Mouse (Mus musculus) limb, embryonic 11.5 days (tissue): ENCODE results near the gene Fam171a1. TPM values are rescaled to one million over a fixed set of nuclear protein-coding genes. Genes with fewer than 3 reads are reported as not detected.
"Not testable (repeated sequence)": the region's sequence is repeated elsewhere in the genome, so short reads cannot be mapped to it uniquely, and the experiment has no call there.

Experiments used
- ATAC-seq: fragments of 200-750 bp; cut with Nextera tagmentation; 2 replicates; pipeline ENCODE4 v1.8.0; 2017; ENCODE audit warnings: low read depth; ENCODE audit not compliant: insufficient number of reproducible peaks, low FRiP score, low TSS enrichment
- DNase-seq: peaks from one replicate; pipeline ENCODE4 v3.0.0-alpha.2; 2015; ENCODE audit warnings: low spot score
- H3K27ac ChIP-seq: fragments of 300-500 bp; sonication (generic); replicated peaks from 2 replicates; pipeline ENCODE4 v1.5.1; 2014; ENCODE audit warnings: low read depth, mild to moderate bottlenecking, low read length
- H3K27me3 ChIP-seq: fragments of 300-500 bp; sonication (generic); 2 replicates; pipeline ENCODE4 v1.6.1; 2014; ENCODE audit warnings: mild to moderate bottlenecking, low read length, mixed read lengths; ENCODE audit not compliant: control insufficient read depth, insufficient read depth
- H3K36me3 ChIP-seq: fragments of 300-500 bp; sonication (generic); 2 replicates; pipeline ENCODE4 v1.6.1; 2014; ENCODE audit warnings: mild to moderate bottlenecking, low read length, moderate library complexity, mixed read lengths; ENCODE audit not compliant: control insufficient read depth, insufficient read depth
- H3K4me1 ChIP-seq: fragments of 300-500 bp; sonication (generic); 2 replicates; pipeline ENCODE4 v1.6.1; 2014; ENCODE audit warnings: low read length, mixed read lengths; ENCODE audit not compliant: control insufficient read depth, insufficient read depth
- H3K4me2 ChIP-seq: fragments of 300-500 bp; sonication (generic); 2 replicates; pipeline ENCODE4 v1.6.1; 2014; ENCODE audit warnings: low read depth, mild to moderate bottlenecking, moderate library complexity; ENCODE audit not compliant: severe bottlenecking
- H3K4me3 ChIP-seq: fragments of 300-500 bp; sonication (generic); 2 replicates; pipeline ENCODE4 v1.5.1; 2014; ENCODE audit warnings: low read depth, low read length
- H3K9ac ChIP-seq: fragments of 300-500 bp; sonication (generic); 2 replicates; pipeline ENCODE4 v1.6.1; 2014; ENCODE audit warnings: mild to moderate bottlenecking, low read length
- H3K9me3 ChIP-seq: fragments of 300-500 bp; sonication (generic); 2 replicates; pipeline ENCODE4 v1.6.1; 2016; ENCODE audit warnings: low read length; ENCODE audit not compliant: control insufficient read depth
- WGBS: fragments of 180-500 bp; shearing (Covaris S2); extraction: QIAGEN DNeasy Blood & Tissue Kit; methylation state at CpG from one replicate; pipeline ENCODE4 v1.1.7; 2014; 5-methylcytosine and 5-hydroxymethylcytosine counted together
- polyA plus RNA-seq: library from polyadenylated mRNA; unstranded; fragments of >200 nt; fragmentation: Nextera tagmentation; extraction: Ambion mirVana; gene quantifications from 2 replicates; pipeline ENCODE4 v1.2.1, GENCODE M21; 2014

Gene Fam171a1
- polyA plus RNA-seq, 1 experiment from 2014 or later, result 37.3 TPM

GRCm38 (mm10) chr2:3168719-3169402 is 54.8 kb downstream of the Fam171a1 start:
- Histone ChIP-seq H3K27me3 (no peaks in the 10 kb centered on the region), H3K4me3 (no peak overlapping the region), H3K4me2 (no peak overlapping the region), H3K4me1 (0 out of 2 replicates have a peak, but pooled peaks cover 2% of the 10 kb centered on the region), H3K27ac (no peak overlapping the region), H3K9me3 (no peaks in the 10 kb centered on the region), H3K36me3 (no peaks in the 10 kb centered on the region), H3K9ac (no peak overlapping the region)
- WGBS, result 89% methylated on average over 14 of the region's 14 CpGs
- ATAC-seq (no peak), DNase-seq (no peak)

GRCm38 (mm10) chr2:3169403-3169747 is 55.4 kb downstream of the Fam171a1 start:
- ATAC-seq (no peak), DNase-seq (no peak)
- H3K4me1 ChIP-seq, result 0 out of 2 replicates have a peak, but pooled peaks cover 2% of the 10 kb centered on the region
- H3K9me3 ChIP-seq, result no peaks in the 10 kb centered on the region
- no peak overlapping the region for H3K4me3 ChIP-seq
- no peaks in the 10 kb centered on the region for H3K27me3 ChIP-seq
- H3K9ac ChIP-seq, result no peak overlapping the region
- 94% methylated on average over 3 of the region's 3 CpGs for WGBS
- H3K36me3 ChIP-seq, result no peaks in the 10 kb centered on the region
- H3K4me2 ChIP-seq, result no peak overlapping the region
- no peak overlapping the region for H3K27ac ChIP-seq

GRCm38 (mm10) chr2:3171774-3172173 is 57.8 kb downstream of the Fam171a1 start:
- H3K36me3 ChIP-seq, result no peaks in the 10 kb centered on the region
- 66% methylated on average over 3 of the region's 3 CpGs for WGBS
- H3K9me3 ChIP-seq, result no peaks in the 10 kb centered on the region
- no peak overlapping the region for H3K27ac ChIP-seq
- H3K4me1 ChIP-seq, result no peaks in the 10 kb centered on the region
- H3K9ac ChIP-seq, result no peak overlapping the region
- H3K27me3 ChIP-seq, result no peaks in the 10 kb centered on the region
- DNase-seq (no peak), ATAC-seq (no peak)
- no peak overlapping the region for H3K4me3 ChIP-seq
- H3K4me2 ChIP-seq, result no peak overlapping the region

GRCm38 (mm10) chr2:3172656-3173055 is 58.6 kb downstream of the Fam171a1 start:
- no peak overlapping the region for H3K4me3 ChIP-seq
- no peak overlapping the region for H3K27ac ChIP-seq
- 80% methylated on average over 3 of the region's 3 CpGs for WGBS
- no peak overlapping the region for H3K9ac ChIP-seq
- no peaks in the 10 kb centered on the region for H3K27me3 ChIP-seq
- H3K4me1 ChIP-seq, result no peaks in the 10 kb centered on the region
- no peaks in the 10 kb centered on the region for H3K9me3 ChIP-seq
- ATAC-seq, result no peak
- no peaks in the 10 kb centered on the region for H3K36me3 ChIP-seq
- no peak overlapping the region for H3K4me2 ChIP-seq
- no peak for DNase-seq

GRCm38 (mm10) chr2:3174890-3175289 is 60.9 kb downstream of the Fam171a1 start:
- DNase-seq (no peak), ATAC-seq (no peak)
- 95% methylated on average over 5 of the region's 5 CpGs for WGBS
- Histone ChIP-seq H3K4me3 (no peak overlapping the region), H3K36me3 (no peaks in the 10 kb centered on the region), H3K4me1 (no peaks in the 10 kb centered on the region), H3K4me2 (no peak overlapping the region), H3K9me3 (no peaks in the 10 kb centered on the region), H3K9ac (no peak overlapping the region), H3K27me3 (no peaks in the 10 kb centered on the region), H3K27ac (no peak overlapping the region)

- WGBS, result 90% methylated on average over 4 of the region's 4 CpGs
- not testable (repeated sequence) for H3K4me1 ChIP-seq, ATAC-seq, H3K27ac ChIP-seq, H3K27me3 ChIP-seq, H3K9ac ChIP-seq, DNase-seq, H3K4me3 ChIP-seq, H3K4me2 ChIP-seq, H3K36me3 ChIP-seq, H3K9me3 ChIP-seq
Measured at GRCm38 (mm10) chr2:3175988-3176387, 62.0 kb downstream of the Fam171a1 start.

- no peak overlapping the region for H3K27ac ChIP-seq
- 79% methylated on average over 3 of the region's 3 CpGs for WGBS
- no peak overlapping the region for H3K4me3 ChIP-seq
- DNase-seq (no peak), ATAC-seq (no peak)
- H3K4me2 ChIP-seq, result no peak overlapping the region
- H3K4me1 ChIP-seq, result no peaks in the 10 kb centered on the region
- no peaks in the 10 kb centered on the region for H3K27me3 ChIP-seq
- no peaks in the 10 kb centered on the region for H3K36me3 ChIP-seq
- no peaks in the 10 kb centered on the region for H3K9me3 ChIP-seq
- H3K9ac ChIP-seq, result no peak overlapping the region
Measured at GRCm38 (mm10) chr2:3176751-3177150, 62.7 kb downstream of the Fam171a1 start.

- no peak overlapping the region for H3K9ac ChIP-seq
Measured at GRCm38 (mm10) chr2:3180550-3180949, 66.5 kb downstream of the Fam171a1 start.

GRCm38 (mm10) chr2:3183656-3184055 is 69.6 kb downstream of the Fam171a1 start:
- Histone ChIP-seq H3K9ac (no peak overlapping the region), H3K4me1 (no peaks in the 10 kb centered on the region), H3K27me3 (no peaks in the 10 kb centered on the region), H3K4me2 (no peak overlapping the region), H3K27ac (no peak overlapping the region), H3K9me3 (no peaks in the 10 kb centered on the region), H3K4me3 (no peak overlapping the region), H3K36me3 (no peaks in the 10 kb centered on the region; the same call in 1 of the 2 replicates)
- ATAC-seq, result no peak
- WGBS, result 93% methylated on average over 5 of the region's 5 CpGs
- no peak for DNase-seq

More at GRCm38 (mm10) chr2:3180550-3180949, 66.5 kb downstream of the Fam171a1 start:
- no peaks in the 10 kb centered on the region for H3K9me3 ChIP-seq
- H3K4me2 ChIP-seq, result no peak overlapping the region
- H3K27ac ChIP-seq, result no peak overlapping the region
- H3K4me1 ChIP-seq, result no peaks in the 10 kb centered on the region
- 73% methylated on average over 4 of the region's 4 CpGs for WGBS
- no peaks in the 10 kb centered on the region for H3K36me3 ChIP-seq
- DNase-seq (no peak), ATAC-seq (no peak)
- H3K27me3 ChIP-seq, result no peaks in the 10 kb centered on the region
- no peak overlapping the region for H3K4me3 ChIP-seq
